Mouse (Mus musculus) thymus, postnatal 4 days (tissue): ENCODE results near the gene Ccl5.
"Not testable (repeated sequence)": the region's sequence is repeated elsewhere in the genome, so short reads cannot be mapped to it uniquely, and the experiment has no call there.

Source experiments
- DNase-seq: peaks from one replicate; pipeline ENCODE4 v3.0.0; 2021

The Ccl5 gene

GRCm38 (mm10) chr11:83530360-83530759 lies at the start of gene Ccl5:
TSS of gene Ccl5 (minus strand) at chr11:83530518.
- no peak for DNase-seq

DNA sequence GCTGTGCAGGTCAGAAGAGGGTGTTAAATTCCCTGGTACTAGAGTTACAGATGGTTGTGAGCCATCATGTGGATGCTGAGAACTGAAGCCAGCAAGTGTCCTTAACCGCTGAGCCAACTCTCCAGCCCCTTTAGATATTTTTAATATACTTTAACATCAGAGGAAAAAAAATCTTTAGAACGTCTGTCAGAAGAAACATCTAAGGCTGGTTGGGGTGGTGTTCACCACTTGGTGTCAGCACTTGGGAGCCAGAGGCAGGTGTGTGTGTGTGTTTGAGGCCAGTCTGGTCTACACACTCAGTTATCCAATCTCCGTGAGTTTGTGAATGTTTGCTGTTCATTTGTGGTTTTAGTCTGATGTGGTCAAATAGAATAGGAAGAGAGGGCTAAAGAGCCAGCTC lies 48.7 kb upstream of the Ccl5 start:
- DNase-seq, result no peak

- DNase-seq, result no peak
Observed at GRCm38 (mm10) chr11:83578186-83578760, 48.0 kb upstream of the Ccl5 start, which contains the start of gene Ccl9. TSS of gene Ccl9 (minus strand) at chr11:83578636.

GRCm38 (mm10) chr11:83576927-83577555 lies 46.7 kb upstream of the Ccl5 start:
- DNase-seq, result no peak

- DNase-seq, result no peak
Observed at GRCm38 (mm10) chr11:83572834-83573233, 42.5 kb upstream of the Ccl5 start.

DNA sequence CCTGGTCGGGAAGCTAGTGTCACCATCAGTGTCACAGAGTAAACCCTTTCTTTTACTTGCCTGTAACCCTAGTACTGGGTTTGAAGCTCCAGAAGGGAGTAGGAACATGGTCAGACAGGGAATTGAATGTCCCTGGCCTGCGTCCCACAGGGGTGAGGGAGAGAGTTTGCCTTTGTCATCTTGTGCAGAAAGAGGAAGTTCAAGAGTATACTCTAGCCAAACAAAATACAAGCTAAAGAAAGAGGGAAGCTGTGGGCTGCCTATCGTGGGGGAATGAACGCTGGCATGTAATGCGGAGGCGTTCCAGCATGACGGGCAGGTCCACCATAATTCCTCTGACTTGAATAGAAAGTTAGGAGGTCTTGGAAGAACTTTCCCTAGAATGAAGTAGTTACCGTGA lies 41.9 kb upstream of the Ccl5 start:
- no peak for DNase-seq

DNA sequence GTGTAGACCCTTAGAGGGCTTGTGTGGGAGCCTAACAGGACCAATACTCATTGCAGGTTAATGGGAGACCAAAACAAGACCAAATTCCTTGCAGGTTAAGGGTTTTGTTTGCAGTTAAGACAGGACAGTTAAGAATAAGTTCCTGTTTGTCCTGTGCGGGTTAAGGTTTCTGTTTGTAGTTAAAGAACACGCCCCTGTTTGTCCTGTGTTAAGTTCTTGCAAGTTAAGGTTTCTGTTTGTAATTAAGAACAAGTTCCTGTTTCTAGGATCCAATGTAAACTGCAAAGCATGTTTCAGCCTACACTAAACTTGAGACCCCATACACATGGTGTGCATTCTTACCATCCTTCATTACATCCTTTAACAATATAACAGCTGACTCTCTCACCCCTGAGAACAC lies 39.9 kb upstream of the Ccl5 start:
- DNase-seq, result no peak

DNA sequence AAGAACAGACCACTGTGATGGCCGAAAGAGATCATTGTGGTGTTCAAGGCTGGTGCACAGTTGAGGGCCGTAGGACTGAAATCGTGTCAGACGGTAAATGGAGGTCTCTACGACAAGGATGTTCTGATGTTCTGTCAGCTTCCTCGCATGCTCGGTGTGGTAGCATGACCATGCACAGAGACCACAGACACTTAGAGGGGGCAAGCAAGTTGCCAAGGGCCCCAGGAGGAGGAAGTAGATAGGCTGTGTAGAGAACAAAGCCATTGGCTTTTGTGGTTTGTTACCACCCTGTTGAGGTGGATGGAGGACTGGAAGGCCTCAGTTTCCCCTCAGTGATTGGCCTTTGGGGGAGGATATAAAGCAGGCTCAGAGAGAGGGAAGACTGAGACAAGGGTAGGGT lies 38.9 kb upstream of the Ccl5 start:
- DNase-seq, result no peak

GRCm38 (mm10) chr11:83568786-83569185 lies 38.5 kb upstream of the Ccl5 start:
- DNase-seq, result no peak

DNA sequence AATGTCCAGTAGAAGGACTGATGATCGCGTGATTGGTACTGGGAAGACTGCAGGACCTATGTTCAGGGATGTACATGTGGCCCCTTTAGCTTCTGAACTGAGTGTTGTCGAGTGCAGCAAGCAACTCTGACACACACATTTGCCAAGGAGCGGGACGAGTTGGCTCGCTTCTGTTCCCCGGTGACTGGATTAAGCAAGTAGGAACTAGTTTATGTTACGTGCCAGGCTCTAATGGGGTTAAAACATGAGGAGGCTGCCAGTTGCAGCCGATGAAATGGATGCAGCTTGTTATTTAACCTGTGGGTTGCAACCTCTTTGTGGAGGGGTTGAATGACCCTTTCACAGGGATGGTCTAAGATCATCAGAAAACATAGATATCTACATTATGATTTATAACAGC lies 37.7 kb upstream of the Ccl5 start:
- DNase-seq, result no peak

- no peak for DNase-seq
Observed at GRCm38 (mm10) chr11:83567311-83567710, 37.0 kb upstream of the Ccl5 start.

- no peak for DNase-seq
Observed at GRCm38 (mm10) chr11:83566617-83567016, 36.3 kb upstream of the Ccl5 start.

GRCm38 (mm10) chr11:83563754-83564153 lies 33.4 kb upstream of the Ccl5 start:
- no peak for DNase-seq

DNA sequence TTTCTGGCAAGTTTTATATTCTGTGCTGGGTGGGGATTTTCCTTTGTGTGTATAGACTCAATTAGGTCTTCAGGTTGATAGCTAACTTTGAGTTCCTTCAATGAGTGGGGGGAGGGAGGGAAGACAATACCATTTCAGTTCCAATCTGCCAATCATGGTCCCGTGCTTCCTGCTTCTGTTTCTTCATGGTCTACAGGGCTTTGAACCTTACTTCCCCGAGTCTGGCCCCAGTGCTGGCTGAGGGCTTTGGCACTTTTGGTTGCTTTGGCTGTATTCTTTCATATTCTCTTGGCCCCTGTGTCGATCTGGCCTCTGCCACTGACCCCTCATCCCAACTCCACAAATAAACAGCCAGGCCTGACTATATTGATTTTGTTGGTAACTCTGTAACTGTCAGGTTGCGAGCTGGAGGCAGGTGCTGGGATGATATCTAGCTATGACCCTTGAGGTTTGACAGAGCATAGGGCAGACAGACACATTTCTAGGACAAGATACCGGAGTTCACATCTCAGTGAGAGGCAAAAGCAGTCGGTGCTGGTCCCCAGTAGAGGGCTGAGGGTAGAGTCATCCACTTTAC lies 32.1 kb upstream of the Ccl5 start:
- DNase-seq, result no peak

- DNase-seq, result no peak
Observed at GRCm38 (mm10) chr11:83560405-83560804, 30.1 kb upstream of the Ccl5 start.

- DNase-seq, result no peak
Observed at GRCm38 (mm10) chr11:83557074-83557473, 26.8 kb upstream of the Ccl5 start.

DNA sequence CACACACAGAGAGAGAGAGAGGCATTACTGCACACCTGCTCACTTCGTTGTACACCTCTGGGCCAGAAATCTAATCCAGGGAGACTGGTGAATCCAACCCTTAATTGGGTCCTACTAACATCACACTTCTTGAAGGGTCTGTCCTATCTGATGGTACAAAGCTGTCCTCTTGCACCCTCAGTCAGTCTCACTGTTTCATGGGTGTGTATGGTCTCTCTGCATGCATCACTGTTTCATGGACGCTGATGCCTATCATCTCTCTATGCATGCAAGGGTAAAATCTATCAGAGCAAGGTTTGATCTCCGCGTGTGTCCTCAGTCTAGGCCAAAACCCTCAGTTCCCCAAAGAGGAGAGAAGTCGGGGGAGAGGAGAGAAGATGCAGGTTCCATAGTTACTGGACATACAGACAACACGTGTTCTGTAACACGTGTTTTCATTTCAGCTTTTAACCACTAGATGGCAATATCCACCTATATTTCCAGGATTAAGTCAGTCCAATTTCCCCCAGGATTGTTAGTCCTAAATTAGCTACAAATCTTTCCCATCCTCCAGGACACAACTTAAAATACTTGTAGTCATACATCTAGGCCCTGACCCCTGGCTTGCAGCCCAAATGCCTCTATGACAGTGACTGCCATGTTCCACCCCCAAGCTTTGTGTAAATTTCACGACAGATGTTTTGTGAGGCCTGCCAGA lies 25.9 kb upstream of the Ccl5 start:
- DNase-seq, result no peak

DNA sequence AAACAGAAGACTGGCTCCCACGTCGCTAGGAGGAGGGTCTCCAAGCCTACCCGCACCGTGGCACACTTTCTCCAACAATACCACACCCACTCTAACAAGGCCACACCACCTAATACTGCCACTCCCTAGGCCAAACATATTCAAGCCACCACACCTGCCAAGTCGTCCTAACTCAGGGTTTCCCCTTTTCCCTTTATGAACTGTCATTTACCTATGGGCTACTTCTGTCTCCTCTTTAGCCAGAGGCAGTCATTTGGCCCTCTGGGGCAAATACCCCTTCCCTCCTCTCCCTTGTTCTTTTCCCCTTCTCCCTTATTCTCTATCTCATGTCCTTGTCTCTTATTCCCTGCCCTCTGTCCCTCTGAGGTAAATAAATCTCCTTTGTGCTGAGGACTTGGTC lies 21.4 kb upstream of the Ccl5 start:
- no peak for DNase-seq

- DNase-seq, result not testable (repeated sequence)
Observed at GRCm38 (mm10) chr11:83551037-83551436, 20.7 kb upstream of the Ccl5 start.

DNA sequence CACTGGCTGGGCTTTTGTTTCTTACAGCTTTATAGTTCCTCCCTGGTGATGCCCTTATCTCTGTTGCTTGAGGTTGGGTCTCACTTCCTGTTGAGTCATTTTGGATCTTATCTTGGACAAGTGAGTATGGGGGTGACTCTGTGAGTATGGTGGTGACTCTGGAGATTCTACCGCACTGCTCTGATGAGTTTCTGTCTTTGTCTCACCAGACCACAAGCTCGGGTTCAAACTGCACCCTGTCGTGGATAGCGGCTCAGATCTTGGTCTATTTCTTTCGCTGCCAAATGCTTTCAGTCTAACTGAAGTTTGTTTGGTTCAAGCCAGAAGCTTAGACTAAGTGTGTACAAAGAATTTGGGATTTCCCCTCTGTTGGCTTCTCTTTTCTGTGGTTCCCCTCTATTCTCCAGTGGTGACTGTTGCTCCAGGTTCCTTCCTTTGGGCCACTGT lies 19.9 kb upstream of the Ccl5 start:
- DNase-seq, result no peak

- DNase-seq, result no peak
Observed at GRCm38 (mm10) chr11:83544214-83544613, 13.9 kb upstream of the Ccl5 start.

DNA sequence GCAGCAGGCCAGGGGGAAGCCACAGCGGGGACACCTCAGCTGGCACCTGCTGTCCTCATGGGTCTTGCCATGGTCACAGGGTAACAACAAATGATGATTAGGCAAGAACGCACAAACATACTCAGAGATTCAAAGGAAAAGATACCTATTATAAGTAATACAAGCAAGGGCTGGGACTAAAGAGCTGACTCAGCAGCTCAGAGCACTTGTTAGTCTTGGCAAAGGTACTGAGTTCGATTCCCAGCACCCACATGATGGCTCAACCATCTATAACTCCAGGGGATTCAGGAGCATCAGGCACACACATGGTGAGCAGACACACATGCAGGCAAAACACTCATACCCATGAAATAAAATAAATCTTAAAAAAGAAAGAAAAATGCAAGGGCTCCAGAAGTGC lies 11.1 kb upstream of the Ccl5 start:
- no peak for DNase-seq

DNA sequence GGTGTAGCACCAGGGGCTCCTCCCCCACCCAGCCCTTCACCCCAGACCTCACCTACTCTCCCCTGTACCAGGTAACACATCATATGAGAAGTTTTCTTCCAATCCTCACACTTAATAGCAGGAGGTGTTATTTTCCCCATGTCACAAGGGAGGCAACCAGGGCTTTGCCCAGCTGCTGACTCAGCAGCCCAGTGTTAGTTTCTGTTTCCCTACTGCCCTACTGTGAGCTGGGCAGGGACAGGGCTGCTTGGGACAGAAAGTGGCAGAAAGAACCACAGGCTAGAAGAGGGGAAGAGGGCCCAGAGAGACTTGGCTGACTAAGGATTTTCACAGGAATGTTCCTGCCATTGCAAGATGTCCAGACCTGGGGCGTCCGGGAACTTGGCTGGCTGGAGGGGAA lies 10.6 kb upstream of the Ccl5 start:
- DNase-seq, result no peak

- DNase-seq, result no peak
Observed at GRCm38 (mm10) chr11:83538705-83539314, 8.5 kb upstream of the Ccl5 start.
